Mouse (Mus musculus) thymus, adult 2 months (tissue): ENCODE results near the gene Atp8a2.

Source experiments
- CTCF ChIP-seq: fragments of 200-500 bp; IDR thresholded peaks from 2 replicates; pipeline ENCODE4 v1.5.1; 2012; ENCODE audit warnings: mild to moderate bottlenecking, control low read depth, low read length, moderate library complexity, borderline replicate concordance; ENCODE audit not compliant: control insufficient read depth, poor library complexity, insufficient read depth; ENCODE audit errors: extremely low read depth
- POLR2A ChIP-seq: fragments of 200-500 bp; IDR thresholded peaks from 2 replicates; pipeline ENCODE4 v1.6.1; 2012; ENCODE audit warnings: mild to moderate bottlenecking, low read length, control low read depth, moderate library complexity; ENCODE audit not compliant: control insufficient read depth, poor library complexity, insufficient read depth; ENCODE audit errors: extremely low read depth

DNA sequence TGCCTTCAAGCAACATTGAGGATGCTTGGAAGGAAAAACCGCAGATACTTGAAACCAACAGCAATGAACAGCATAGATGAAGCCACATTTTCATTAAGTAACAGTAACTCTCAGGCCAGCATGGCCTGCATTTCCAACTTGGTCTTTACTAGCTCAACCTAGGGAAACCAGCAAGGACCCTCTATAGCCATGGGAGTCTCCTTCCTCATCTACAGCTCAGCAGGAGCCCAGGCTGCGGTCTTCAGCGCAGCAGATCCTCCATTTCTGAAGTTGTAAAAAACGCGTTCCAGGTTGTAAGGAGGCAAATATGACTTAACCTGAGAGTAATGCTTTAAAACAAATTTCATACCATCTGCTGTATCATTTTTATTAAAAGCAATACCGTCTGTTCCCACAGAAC is 447.0 kb downstream of the Atp8a2 start:
- TF ChIP-seq CTCF, result no peak
- TF ChIP-seq POLR2A, result no peak
